Mouse (Mus musculus) T-helper 2 cell (primary cell): Measurements from ENCODE around the gene Nos3.

Experiments used
- in situ Hi-C: fragments of 300-600 bp; cut with MboI, MseI; formaldehyde crosslinking; loops from one replicate; pipeline ENCODE4 v1.15.1; 2025; ENCODE audit warnings: high pct_unique_total_duplicates

Nos3 gene

DNA sequence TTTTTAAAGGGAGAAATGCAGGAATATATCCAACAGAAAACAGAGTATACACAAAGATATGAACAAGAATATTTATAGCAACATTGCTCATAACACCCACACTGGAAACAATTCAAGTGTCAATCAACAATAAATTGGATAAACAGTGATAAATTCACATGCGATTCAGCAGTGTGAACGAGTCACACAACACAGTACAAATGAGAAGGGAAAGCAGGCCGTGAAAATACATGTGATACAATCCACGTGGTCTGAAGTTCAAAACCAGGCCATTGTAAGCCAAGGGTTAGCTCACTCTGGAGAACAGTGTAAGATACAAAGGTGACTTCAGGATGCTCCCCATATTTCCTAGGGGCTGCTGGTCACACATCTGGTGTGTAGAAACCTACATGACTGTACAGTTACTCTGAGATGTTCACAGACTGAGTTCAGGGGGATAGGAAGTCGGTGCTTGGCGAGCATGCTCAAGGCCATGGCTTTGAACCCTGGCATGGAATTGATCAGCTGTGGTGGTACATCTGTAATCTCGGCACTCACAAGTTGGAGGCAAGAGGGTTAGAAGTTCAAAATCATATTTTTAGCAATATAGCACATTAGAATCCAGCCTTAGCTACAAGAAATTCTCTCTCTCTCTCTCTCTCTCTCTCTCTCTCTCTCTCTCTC lies 10.2 kb downstream of the Nos3 start:
- in situ Hi-C loops: no loop called here

DNA sequence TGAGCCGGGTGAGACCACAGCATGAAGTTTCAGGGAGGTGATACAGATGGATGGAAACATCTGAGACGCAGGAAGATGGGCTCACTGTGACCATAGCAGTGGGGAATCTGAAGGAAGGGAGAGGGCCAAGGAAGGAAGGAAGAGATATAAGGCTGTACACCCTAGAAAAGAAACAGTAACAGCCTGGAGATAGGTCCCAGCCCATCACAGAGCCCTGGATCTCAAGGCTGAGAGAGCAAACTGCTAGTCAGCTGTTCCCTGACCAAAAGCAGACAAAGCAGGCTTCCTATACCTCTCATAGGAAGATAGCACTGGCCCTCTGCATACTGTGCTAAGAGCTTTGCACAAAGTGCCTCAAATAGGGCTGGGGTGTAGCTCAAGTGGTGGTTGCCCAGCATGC lies 14.1 kb downstream of the Nos3 start:
- in situ Hi-C loops: no loop called here

DNA sequence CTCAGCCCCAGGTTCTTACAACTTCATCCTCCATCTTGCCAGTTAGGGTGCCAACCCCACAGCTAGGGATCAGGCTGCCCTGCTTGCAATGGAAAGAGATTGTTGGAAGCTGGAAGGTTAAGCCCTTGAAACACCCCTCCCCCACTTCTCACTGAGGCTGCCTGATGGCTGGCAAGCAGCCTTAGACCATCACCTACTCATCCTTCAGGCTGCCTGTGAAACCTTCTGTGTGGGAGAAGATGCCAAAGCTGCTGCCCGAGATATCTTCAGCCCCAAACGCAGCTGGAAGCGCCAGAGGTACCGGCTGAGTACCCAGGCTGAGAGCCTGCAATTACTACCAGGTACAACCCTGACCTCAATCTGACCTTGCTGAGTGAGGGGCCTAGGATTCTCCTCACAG lies 14.9 kb downstream of the Nos3 start:
- in situ Hi-C loops: no loop called here

DNA sequence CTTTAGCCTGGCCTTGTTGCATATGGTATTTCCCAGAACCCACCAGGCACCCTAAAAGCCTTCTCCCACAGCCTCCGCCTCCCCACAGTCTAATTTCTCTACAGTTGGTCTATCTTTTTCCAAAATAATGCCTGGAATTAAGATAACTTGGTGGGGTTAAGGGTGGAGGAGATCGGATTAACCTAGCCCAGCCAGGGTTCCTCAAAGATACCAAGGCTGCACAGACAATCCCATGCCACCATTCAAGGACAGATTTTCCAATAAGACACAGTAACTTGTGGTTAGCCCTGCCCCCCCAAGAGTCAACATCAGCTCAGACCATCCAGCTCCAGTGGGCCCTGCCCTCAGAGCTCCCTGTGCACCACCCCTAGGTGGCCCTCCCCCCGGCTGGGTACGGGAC lies 15.9 kb downstream of the Nos3 start:
- in situ Hi-C loops: loop anchor here (10.0 kb wide), 1 partner anchor 216 kb away; the partner anchor contains the start of gene Nupl2

DNA sequence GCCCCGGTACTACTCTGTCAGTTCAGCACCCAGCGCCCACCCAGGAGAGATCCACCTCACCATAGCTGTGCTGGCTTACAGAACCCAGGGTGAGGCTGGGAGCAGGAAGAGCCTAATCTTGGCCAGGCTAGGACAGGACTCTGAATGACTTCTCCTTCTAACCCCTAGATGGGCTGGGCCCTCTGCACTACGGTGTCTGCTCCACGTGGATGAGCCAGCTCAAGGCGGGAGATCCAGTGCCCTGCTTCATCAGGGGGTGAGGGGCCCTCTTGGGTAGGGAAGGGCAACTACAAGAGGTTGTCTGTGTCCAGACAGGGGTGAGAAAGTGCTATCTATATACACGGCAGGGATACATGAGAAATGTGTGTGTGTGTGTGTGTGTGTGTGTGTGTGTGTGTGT lies 16.9 kb downstream of the Nos3 start:
- in situ Hi-C loops: loop anchor here (10.0 kb wide), 1 partner anchor 217 kb away; the partner anchor contains the start of gene Nupl2

DNA sequence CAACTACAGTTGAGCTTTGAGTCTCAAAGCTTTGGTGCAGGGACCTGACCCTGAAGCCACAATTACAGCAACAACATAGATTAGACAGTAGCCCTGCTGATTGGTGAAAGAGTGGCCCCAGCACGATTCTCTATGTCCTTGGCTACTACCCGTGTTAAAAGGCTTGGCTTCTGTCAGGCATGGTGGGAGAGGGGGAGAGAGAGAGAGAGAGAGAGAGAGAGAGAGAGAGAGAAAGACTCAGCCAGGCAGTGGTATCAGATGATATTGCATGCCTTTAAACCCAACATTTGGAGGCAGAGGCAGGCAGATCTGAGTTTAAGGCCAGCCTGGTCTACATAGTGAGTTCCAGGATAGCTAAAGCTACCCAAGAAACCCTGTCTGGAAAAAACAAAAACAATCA lies 17.4 kb downstream of the Nos3 start:
- in situ Hi-C loops: loop anchor here (10.0 kb wide), 1 partner anchor 217 kb away; the partner anchor contains the start of gene Nupl2

DNA sequence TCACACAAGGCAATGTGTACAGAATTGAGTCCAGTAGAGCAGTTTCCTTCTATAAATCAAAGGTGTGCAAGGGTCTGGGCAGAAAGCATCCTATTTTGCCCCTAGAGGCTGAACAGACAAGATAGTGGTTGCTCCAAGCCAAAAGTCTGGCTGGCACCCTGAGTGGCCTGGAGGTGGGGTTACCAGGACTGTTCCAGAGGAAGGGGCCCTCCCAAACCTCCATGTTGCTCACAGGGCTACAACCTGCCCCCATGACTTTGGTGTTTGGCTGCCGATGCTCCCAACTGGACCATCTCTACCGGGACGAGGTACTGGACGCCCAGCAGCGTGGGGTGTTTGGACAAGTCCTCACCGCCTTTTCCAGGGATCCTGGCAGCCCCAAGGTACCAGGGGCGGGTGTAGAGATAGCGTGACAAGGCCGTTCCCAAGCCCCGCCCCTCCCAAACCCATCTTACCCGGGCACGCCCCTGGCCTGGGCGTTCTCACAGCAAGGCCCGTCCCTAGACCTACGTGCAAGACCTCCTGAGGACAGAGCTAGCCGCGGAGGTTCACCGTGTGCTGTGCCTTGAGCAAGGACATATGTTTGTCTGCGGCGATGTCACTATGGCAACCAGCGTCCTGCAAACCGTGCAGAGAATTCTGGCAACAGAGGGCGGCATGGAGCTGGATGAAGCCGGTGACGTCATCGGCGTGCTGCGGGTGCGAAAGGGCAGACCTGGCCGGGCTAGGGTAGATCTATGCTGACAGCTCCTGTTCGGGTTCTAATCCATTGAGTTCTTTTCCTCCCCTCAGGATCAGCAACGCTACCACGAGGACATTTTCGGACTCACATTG lies 18.6 kb downstream of the Nos3 start:
- in situ Hi-C loops: loop anchor here (10.0 kb wide), 1 partner anchor 218 kb away; the partner anchor contains the start of gene Nupl2

DNA sequence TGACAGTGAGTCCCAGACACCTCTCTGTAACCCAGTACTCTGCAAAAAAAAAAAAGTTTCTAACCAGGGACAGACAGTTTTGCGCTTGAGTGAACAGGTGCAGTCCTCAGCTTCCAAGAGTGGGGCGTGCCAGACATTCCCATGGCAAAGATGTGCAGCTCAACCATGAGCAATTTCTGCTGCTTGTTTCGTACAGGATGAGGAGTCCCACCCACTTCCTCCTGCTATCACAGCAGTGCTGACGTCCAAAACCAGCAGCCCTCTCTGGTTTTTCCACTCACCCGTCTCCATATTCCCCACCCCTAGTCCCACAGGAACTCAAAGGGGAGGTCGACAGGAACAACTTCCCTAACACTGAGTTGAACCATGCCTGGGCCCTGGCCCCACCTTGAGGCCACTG lies 19.8 kb downstream of the Nos3 start:
- in situ Hi-C loops: loop anchor here (10.0 kb wide), 1 partner anchor 220 kb away; the partner anchor contains the start of gene Nupl2

DNA sequence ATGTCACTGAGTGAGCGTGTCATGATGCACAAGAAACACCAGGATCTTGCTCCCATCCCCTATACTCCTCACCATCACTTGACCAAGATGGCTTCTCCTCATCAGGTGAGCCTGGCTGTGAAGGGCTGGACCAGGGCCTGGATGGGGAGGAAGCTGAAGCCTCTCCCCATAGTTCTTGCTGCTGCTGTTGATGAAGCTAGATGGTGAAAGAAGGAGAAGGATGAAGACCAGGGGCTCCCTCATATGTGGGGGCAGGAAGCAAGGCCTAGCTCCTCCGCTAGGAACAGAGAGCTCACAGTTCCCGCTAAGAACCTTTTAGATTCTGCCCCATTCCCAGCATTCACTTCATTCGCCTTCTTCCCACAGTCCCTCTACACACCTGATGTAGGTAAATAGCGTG lies 20.8 kb downstream of the Nos3 start:
- in situ Hi-C loops: loop anchor here (10.0 kb wide), 1 partner anchor 221 kb away; the partner anchor contains the start of gene Nupl2

DNA sequence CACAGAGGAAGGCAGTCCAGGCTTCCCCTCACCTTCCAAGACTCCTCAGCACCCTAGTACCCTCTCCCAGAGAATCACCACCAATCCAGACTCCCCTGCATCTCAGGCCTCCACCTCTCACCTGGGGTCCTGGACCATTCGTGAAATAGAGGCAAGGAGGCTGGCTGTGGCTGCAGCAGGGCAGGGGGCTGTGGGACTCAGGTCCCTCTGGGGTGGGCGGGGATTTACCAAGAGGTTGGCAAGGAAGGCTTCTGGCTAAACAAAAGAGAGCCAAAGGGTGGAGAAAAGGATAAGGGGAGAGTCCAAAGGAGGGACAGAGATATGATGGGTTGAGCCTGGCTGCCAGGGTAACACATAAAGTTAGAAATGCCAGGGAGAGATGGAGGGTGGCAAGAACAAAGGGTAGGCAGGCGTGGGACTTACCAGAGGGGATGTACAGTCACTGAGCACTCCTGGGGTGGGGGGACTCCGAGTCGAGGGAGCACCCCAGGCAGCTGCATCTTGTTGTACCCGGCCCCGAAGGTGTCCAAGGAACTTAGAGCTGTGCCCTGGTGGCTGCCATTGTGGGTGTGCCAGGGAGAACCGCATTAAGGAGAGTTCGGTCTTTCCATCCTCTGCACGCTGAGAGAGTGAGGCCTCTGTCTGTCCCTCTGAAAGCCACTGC lies 21.4 kb downstream of the Nos3 start:
- in situ Hi-C loops: loop anchor here (10.0 kb wide), 1 partner anchor 221 kb away; the partner anchor contains the start of gene Nupl2

DNA sequence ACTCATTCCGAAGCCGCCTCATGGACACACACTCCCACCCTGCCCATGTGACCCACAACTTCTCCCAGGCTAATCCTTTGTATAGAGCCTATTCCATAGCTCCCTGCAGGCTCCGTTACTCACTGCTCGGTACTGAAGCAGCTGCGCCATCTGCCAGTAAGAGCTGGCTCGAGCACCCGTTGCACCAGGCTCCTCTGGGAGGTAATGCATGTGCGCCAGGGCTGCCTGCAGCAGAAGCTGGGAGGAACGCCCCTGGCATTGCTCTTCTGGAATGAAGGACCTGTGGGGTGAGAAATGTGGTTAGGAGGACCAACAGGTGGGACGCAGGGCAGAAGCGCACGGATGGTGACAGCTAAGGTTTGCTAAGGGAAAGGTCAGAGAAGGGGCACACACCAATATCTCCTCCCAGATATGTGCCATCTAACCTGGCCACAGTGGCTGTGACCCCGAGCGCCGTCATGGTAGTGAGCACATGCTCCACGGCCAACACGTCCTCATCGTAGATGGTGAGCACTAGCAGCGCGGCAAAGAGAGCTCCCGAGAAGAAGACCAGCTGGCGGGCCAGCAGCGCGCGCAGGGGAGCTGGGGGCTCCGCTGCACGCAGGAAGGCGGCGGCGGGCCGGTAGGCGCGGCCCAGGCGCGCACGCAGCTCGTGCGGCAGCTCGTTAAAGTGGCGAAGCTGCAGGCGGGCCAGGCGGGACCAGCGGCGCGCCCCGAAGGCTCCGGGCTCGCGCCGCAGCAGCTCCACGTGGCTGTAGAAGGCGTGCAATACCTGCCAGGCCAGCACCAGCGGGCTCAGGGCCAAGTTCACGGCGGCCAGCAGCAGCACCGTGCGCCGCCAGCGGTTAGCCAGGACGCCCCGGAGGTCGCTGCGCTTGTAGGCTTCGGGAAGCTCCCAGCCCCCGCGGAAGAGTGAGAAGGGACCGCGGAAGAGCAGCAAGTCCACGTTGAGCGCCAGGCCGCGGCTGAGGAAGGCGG lies 22.9 kb downstream of the Nos3 start:
- in situ Hi-C loops: loop anchor here (10.0 kb wide), 1 partner anchor 223 kb away; the partner anchor contains the start of gene Nupl2

DNA sequence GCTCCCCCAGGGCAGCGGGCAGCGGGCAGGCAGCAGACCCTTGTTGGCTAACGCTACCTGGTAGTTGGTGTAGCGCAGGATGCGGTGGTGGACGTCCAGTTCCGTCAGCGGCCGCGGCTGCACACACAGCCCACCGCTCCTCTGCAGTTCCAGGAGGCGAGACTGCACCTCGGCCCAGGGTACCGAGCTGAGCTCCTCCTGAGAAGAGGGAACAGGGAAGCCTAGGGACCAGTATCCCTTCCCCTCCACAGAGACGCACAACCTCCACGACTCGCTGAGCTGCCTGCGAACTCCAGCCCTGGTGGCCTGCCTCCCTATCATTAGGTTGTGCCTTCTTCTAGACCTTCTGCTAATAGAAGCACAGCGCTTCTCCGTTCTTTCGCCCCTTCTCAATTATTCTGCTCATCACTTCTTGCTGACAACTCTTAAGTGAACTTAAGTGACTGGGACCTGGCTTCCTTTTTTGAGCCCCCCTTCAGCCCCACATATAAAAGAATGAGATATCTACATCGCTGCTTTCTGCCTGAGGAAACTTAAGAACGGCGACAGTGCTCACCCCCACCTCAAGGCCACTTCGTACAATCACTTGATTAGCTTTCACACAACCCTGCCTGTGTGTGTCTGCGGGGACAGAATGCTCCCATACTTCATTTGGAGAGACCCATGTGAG lies 23.8 kb downstream of the Nos3 start:
- in situ Hi-C loops: loop anchor here (10.0 kb wide), 1 partner anchor 224 kb away; the partner anchor contains the start of gene Nupl2

DNA sequence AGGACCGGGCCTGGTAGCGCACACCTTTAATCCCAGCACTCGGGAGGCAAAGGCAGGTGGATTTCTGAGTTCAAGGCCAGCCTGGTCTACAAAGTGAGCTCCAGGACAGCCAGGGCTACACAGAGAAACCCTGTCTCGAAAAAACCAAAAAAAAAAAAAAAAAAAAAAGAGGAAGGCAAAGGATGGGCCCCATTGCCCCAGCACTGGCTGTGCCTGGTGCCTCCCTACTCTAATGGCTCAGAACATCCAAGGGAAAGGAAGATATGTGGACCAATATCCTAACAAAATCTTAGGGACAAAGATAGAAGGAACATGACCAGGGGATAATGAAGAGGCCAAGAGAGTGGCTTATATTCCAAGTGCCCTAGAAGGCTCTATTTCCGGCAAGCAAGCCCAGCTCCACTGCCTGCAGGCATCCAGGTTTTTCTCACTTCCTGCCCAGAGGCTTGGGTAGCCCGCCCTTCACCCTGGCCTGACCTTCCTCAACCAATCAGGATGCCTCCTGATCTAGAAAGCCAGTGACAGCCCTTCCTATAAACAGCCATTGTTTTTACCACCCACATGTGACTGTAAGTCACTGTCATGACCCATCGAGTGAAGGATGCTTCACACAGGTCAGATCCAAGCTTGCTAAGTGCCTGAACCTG lies 24.5 kb downstream of the Nos3 start:
- in situ Hi-C loops: loop anchor here (10.0 kb wide), 1 partner anchor 224 kb away; the partner anchor contains the start of gene Nupl2

DNA sequence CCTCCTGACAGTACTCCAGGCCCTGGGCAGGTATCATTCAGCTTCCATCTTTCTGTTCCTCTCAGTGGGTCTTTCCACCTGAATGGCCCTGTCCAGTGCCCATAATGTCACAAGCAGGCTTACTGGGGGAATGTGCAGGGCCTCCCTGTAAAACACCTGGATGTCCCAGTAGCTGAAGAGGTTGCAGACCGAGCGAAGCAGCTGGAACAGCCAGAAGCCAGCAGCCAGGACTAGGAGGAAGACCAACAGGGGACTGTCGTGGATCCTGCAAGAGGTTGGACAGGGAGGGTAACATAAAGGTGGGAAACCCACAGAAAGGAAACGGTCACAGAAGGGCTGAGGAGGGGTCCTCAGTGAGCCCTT lies 25.0 kb downstream of the Nos3 start:
- in situ Hi-C loops: loop anchor here (5.0 to 10.0 kb wide), 2 partner anchors 63 to 225 kb away; partner anchors contain the start of genes Agap3 and Nupl2

DNA sequence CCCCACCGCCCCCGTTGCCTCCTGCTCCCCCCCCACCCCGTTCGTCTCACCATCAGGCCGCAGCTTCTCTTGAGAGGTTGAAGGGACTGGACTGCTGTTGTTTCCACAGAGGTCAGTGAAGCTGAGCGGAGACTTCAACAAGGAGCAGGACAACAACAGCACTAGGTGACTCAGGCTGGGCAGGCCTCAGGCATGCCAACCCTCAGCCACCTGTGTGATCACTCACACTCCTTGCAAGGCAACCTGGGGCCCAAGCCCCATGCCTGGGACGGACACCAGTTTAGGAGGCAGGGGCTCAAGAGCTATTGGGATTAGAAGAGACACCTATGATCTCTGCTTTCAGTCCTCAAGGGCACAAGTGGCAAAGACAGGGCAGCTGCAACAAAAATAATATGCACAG lies 27.3 kb downstream of the Nos3 start, which contains the start of gene Atg9b:
Atg9b (minus strand) TSS at position 280 of the 400 bp plus-strand sequence.
- in situ Hi-C loops: loop anchor here (5.0 kb wide), 1 partner anchor 60 kb away; the partner anchor contains the start of gene Agap3

DNA sequence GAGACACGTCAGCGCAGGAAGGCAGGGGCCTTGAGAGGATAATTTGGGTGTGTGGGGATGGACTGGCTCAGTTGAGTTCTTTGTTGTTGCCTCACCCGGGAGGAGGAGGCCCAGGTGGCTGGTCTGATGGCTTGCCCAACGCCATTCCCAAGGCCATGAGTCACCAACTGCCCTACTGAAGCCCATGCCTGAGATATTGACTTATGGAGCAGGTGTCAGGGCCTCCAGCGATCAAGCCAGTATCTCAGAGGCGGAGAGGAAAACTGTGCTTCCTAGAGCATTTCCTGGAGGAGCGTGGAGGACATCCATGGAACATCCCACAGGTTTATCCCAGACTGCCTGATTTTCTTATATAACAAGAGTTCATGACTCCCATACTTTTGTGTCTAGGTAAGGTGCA lies 28.1 kb downstream of the Nos3 start:
- in situ Hi-C loops: loop anchor here (5.0 kb wide), 1 partner anchor 60 kb away; the partner anchor contains the start of gene Agap3

DNA sequence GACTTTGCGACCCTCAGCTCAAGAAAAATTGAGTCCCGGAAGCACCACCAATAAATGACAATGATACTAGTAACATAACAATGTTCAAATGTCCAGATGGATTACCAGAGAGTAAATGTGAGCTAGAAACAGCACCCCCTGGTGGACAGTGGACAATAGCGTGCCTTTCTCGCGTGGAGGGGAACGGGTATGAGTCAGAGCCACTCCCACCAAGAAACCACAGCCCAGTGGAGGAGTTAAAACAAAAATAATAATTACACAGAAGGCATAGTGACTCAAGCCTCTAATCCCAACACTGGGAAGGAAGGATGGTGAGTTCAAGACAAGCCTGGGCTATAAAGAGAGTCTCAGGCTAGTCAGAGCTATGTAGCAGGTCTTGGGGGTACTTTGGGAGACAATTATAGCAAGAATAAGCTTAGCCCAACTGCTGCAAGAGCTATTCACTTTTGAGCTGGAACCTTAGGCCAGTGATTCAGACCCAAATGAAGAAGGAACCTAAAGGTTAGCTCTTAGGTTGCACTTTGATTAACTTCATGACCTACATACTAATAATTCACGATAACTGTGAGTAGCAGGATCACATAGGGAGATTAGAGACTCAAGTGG lies 28.9 kb downstream of the Nos3 start, which contains the start of gene Abcb8:
Abcb8 (plus strand) TSS at position 272 of the 606 bp plus-strand sequence.
- in situ Hi-C loops: loop anchor here (5.0 kb wide), 1 partner anchor 59 kb away; the partner anchor contains the start of gene Agap3

DNA sequence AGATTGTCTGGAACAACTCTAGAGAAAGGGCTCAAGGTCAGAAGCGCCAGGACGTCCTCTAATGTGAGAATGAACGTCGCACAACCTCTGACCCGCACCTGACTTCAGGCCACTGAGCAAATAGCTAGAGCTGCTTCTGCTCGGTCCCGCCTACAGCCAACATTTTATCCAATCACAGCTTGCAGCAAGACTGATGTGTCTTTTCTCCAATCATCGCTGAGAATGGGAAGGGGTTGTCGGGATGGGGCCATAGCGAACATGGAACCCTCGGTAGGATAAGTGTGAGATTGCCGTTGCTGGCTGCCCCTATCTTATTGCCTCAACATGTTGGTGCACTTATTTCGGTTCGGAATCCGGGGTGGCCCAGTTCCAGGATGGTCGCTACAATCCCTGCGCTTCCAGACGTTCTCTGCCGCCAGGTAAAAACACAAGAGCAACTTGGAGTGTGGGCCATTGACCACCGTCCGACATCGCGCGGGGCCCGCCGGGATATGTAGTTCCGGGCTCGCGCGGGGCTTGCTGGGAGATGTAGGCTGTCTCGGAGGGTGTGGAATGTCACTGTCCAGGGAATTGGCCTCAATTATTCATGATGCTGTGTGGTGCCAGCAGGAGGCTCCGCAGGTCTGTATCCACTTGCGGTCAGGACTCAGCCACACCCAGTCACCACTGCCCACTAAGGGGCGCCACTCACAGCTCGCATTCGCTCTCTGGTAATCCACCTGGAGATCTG lies 29.7 kb downstream of the Nos3 start:
- in situ Hi-C loops: loop anchor here (5.0 kb wide), 1 partner anchor 58 kb away; the partner anchor contains the start of gene Agap3
